Mouse (Mus musculus) lung, embryonic 14.5 days (tissue): ENCODE data around the gene Syn3. TPM values are rescaled to one million over a fixed set of nuclear protein-coding genes. Genes with fewer than 3 reads are reported as not detected.

ENCODE experiments used
- ATAC-seq: fragments of 200-750 bp; cut with Nextera tagmentation; 2 replicates; pipeline ENCODE4 v1.8.0; 2017; ENCODE audit warnings: mild to moderate bottlenecking, moderate TSS enrichment, moderate library complexity; ENCODE audit not compliant: insufficient read depth
- DNase-seq: peaks from one replicate; pipeline ENCODE4 v3.0.0-alpha.2; 2015
- H3K27ac ChIP-seq: fragments of 300-500 bp; sonication (generic); 2 replicates; pipeline ENCODE4 v1.5.1; 2014; ENCODE audit warnings: low read depth, mild to moderate bottlenecking, moderate library complexity
- H3K27me3 ChIP-seq: fragments of 300-500 bp; sonication (generic); 2 replicates; pipeline ENCODE4 v1.6.1; 2014; ENCODE audit warnings: low read length, control low read depth; ENCODE audit not compliant: insufficient read depth
- H3K36me3 ChIP-seq: fragments of 300-500 bp; sonication (generic); 2 replicates; pipeline ENCODE4 v1.6.1; 2014; ENCODE audit warnings: control low read depth; ENCODE audit not compliant: insufficient read depth
- H3K4me1 ChIP-seq: fragments of 300-500 bp; sonication (generic); 2 replicates; pipeline ENCODE4 v1.6.1; 2014; ENCODE audit warnings: antibody characterized with exemption, control low read depth; ENCODE audit not compliant: insufficient read depth
- H3K4me2 ChIP-seq: fragments of 300-500 bp; sonication (generic); 2 replicates; pipeline ENCODE4 v1.6.1; 2014; ENCODE audit warnings: mild to moderate bottlenecking
- H3K4me3 ChIP-seq: fragments of 300-500 bp; sonication (generic); 2 replicates; pipeline ENCODE4 v1.5.1; 2014; ENCODE audit warnings: low read depth, low read length
- H3K9ac ChIP-seq: fragments of 300-500 bp; sonication (generic); 2 replicates; pipeline ENCODE4 v1.6.1; 2014
- H3K9me3 ChIP-seq: fragments of 300-500 bp; sonication (generic); 2 replicates; pipeline ENCODE4 v1.6.1; 2016; ENCODE audit warnings: low read depth, low read length, control low read depth
- CTCF ChIP-seq: IDR thresholded peaks from 2 replicates; pipeline ENCODE4 v1.5.1; 2016; ENCODE audit warnings: antibody characterized with exemption, low read depth
- WGBS: fragments of 180-500 bp; shearing (Covaris S2); extraction: QIAGEN DNeasy Blood & Tissue Kit; methylation state at CpG from one replicate; pipeline ENCODE4 v1.1.7; 2014; 5-methylcytosine and 5-hydroxymethylcytosine counted together
- polyA plus RNA-seq: library from polyadenylated mRNA; unstranded; fragments of >200 nt; fragmentation: Nextera tagmentation; extraction: Ambion mirVana; gene quantifications from 2 replicates; pipeline ENCODE4 v1.2.1, GENCODE M21; 2014

Syn3 gene
- polyA plus RNA-seq, 1 experiment from 2014 or later = 2.4 TPM

- H3K4me1 ChIP-seq = no peaks in the 10 kb centered on the region
- no peak overlapping the region for H3K4me3 ChIP-seq
- ATAC-seq (no peak), DNase-seq (no peak)
- TF ChIP-seq CTCF = no peak
- H3K9ac ChIP-seq = no peak overlapping the region
- no peak overlapping the region for H3K27ac ChIP-seq
- 68% methylated on average over 2 of the region's 2 CpGs for WGBS
- no peaks in the 10 kb centered on the region for H3K9me3 ChIP-seq
- H3K27me3 ChIP-seq = no peaks in the 10 kb centered on the region
- no peak overlapping the region for H3K4me2 ChIP-seq
- H3K36me3 ChIP-seq = peaks cover 5% of the 10 kb centered on the region; the same call in 1 of the 2 replicates
These were observed 147.4 kb downstream of the Syn3 start for GRCm38 (mm10) chr10:86351287-86351686.

- H3K36me3 ChIP-seq = peaks cover 30% of the 10 kb centered on the region; the same call in 1 of the 2 replicates
- no peaks in the 10 kb centered on the region for H3K9me3 ChIP-seq
- no peak for TF ChIP-seq CTCF
These were observed 152.4 kb downstream of the Syn3 start for GRCm38 (mm10) chr10:86346235-86346840.

GRCm38 (mm10) chr10:86345645-86346044, 153.1 kb downstream of the Syn3 start:
- ATAC-seq = no peak
- 87% methylated on average over 9 of the region's 9 CpGs for WGBS

More at GRCm38 (mm10) chr10:86346235-86346840, 152.4 kb downstream of the Syn3 start:
- Histone ChIP-seq H3K4me2 (no peak overlapping the region), H3K27ac (no peak overlapping the region), H3K4me3 (no peak overlapping the region), H3K9ac (no peak overlapping the region), H3K4me1 (0 out of 2 replicates have a peak, but pooled peaks cover 5% of the 10 kb centered on the region), H3K27me3 (no peaks in the 10 kb centered on the region)
- peak; percentile 42; the same call in 1 of the 2 replicates for ATAC-seq
- 21% methylated on average over 3 of the region's 3 CpGs for whole genome bisulfite sequencing
- DNase-seq = no peak

GRCm38 (mm10) chr10:86344654-86345053, 154.0 kb downstream of the Syn3 start:
- Histone ChIP-seq H3K9ac (no peak overlapping the region), H3K27me3 (no peaks in the 10 kb centered on the region), H3K4me3 (no peak overlapping the region), H3K4me2 (no peak overlapping the region), H3K4me1 (peaks cover 7% of the 10 kb centered on the region; the same call in 1 of the 2 replicates), H3K36me3 (peaks cover 30% of the 10 kb centered on the region; the same call in 1 of the 2 replicates), H3K27ac (no peak overlapping the region), H3K9me3 (no peaks in the 10 kb centered on the region)
- no peak for TF ChIP-seq CTCF
- ATAC-seq = no peak
- DNase-seq = no peak
- 77% methylated on average over 6 of the region's 6 CpGs for WGBS

More at GRCm38 (mm10) chr10:86345645-86346044, 153.1 kb downstream of the Syn3 start:
- no peak for TF ChIP-seq CTCF
- DNase-seq = no peak
- no peaks in the 10 kb centered on the region for H3K27me3 ChIP-seq
- no peak overlapping the region for H3K9ac ChIP-seq
- H3K4me2 ChIP-seq = no peak overlapping the region
- H3K27ac ChIP-seq = no peak overlapping the region
- 0 out of 2 replicates have a peak, but pooled peaks cover 5% of the 10 kb centered on the region for H3K4me1 ChIP-seq
- H3K36me3 ChIP-seq = peaks cover 30% of the 10 kb centered on the region; the same call in 1 of the 2 replicates
- H3K4me3 ChIP-seq = no peak overlapping the region
- no peaks in the 10 kb centered on the region for H3K9me3 ChIP-seq

- no peak for ATAC-seq
- Histone ChIP-seq H3K9me3 (no peaks in the 10 kb centered on the region), H3K4me3 (no peak overlapping the region), H3K4me1 (peaks cover 14% of the 10 kb centered on the region; the same call in 1 of the 2 replicates), H3K9ac (no peak overlapping the region), H3K36me3 (peaks cover 30% of the 10 kb centered on the region; the same call in 1 of the 2 replicates), H3K27me3 (no peaks in the 10 kb centered on the region), H3K4me2 (no peak overlapping the region), H3K27ac (no peak overlapping the region)
- no peak for DNase-seq
- no peak for TF ChIP-seq CTCF
- 82% methylated on average over 7 of the region's 7 CpGs for WGBS
These were observed 154.8 kb downstream of the Syn3 start for GRCm38 (mm10) chr10:86343931-86344330.

GRCm38 (mm10) chr10:86343362-86343761, 155.3 kb downstream of the Syn3 start:
- Histone ChIP-seq H3K36me3 (peaks cover 30% of the 10 kb centered on the region; the same call in 1 of the 2 replicates), H3K9me3 (no peaks in the 10 kb centered on the region), H3K4me1 (peaks cover 18% of the 10 kb centered on the region; the same call in 1 of the 2 replicates), H3K27me3 (no peaks in the 10 kb centered on the region), H3K4me2 (no peak overlapping the region), H3K4me3 (no peak overlapping the region), H3K27ac (no peak overlapping the region), H3K9ac (no peak overlapping the region)
- 79% methylated on average over 6 of the region's 6 CpGs for WGBS
- DNase-seq (no peak), ATAC-seq (no peak)
- TF ChIP-seq CTCF = no peak

- Histone ChIP-seq H3K27ac (no peak overlapping the region), H3K27me3 (no peaks in the 10 kb centered on the region), H3K4me2 (no peak overlapping the region), H3K9me3 (no peaks in the 10 kb centered on the region), H3K4me3 (no peak overlapping the region), H3K36me3 (peaks cover 30% of the 10 kb centered on the region; the same call in 1 of the 2 replicates), H3K9ac (no peak overlapping the region), H3K4me1 (peaks cover 25% of the 10 kb centered on the region; the same call in 1 of the 2 replicates)
- 55% methylated on average over 7 of the region's 7 CpGs for WGBS
- no peak for TF ChIP-seq CTCF
- no peak for DNase-seq
- ATAC-seq = no peak
These were observed 156.0 kb downstream of the Syn3 start for GRCm38 (mm10) chr10:86342713-86343112.
